22 mouse cellular contexts compared by ENCODE assay signal in the genomic region with DNA sequence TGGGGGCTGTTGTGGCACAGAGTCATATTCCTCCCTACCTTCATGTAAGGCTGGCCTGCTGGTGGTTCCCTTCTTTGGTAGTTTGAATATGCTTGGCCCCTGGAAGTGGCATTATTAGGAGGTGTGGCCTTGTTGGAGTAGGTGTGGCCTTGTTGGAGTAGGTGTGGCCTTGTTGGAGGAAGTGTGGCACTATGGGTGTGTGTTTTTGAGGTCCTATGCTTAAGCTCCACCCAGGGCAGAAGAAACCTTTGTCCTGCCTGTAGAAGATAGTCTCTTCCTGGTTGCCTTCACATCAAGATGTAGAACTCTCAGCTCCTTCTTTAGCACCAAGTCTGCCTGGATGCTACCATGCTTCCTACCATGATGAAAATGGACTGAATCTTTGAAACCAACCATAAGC. TPM values are rescaled to one million over a fixed set of nuclear protein-coding genes. Genes with fewer than 3 reads are reported as not detected.
DNase-seq lines count a peak whose midpoint lies in the region; ATAC-seq lines count a peak whose summit lies in the region.
"Had no signal": no experiment of that assay in that cellular context is flagged by ENCODE, and none has a peak within 500 bp of the region (broad histone marks: within the 10 kb centered on the region; RNA-seq: fewer than 3 reads in every experiment).

No protein-coding gene starts in this region.

- no peak overlapping the region for H3K4me2 ChIP-seq in midbrain, embryonic 15.5 days
- H3K4me2 ChIP-seq in liver, embryonic 11.5 days = peak overlapping the region; percentile 4
- H3K4me2 ChIP-seq: embryonic facial prominence, embryonic 13.5 days; heart, embryonic 15.5 days; limb, embryonic 13.5 days; lung, embryonic 15.5 days; midbrain, embryonic 12.5 days; neural tube, embryonic 13.5 days had no signal

- no peak overlapping the region for H3K9ac ChIP-seq in midbrain, embryonic 15.5 days
- no peak overlapping the region for H3K9ac ChIP-seq in liver, embryonic 11.5 days (ENCODE audit: low read depth, low read length)
- H3K9ac ChIP-seq: embryonic facial prominence, embryonic 13.5 days; heart, embryonic 15.5 days; limb, embryonic 13.5 days; lung, embryonic 15.5 days; midbrain, embryonic 12.5 days; neural tube, embryonic 13.5 days had no signal

- no peak for ATAC-seq in midbrain, embryonic 15.5 days (replicated peaks)
- 0 out of 2 replicates have a peak, but pooled peaks have one; percentile 47 for ATAC-seq in erythroid progenitor cell, adult 5-6 weeks (replicated peaks; ENCODE audit: low FRiP score, poor library complexity, severe bottlenecking)
- peak; percentile 63 for ATAC-seq in liver, embryonic 11.5 days (replicated peaks; ENCODE audit: low FRiP score)
- ATAC-seq in monocyte, adult 5-6 weeks (replicated peaks; ENCODE audit: insufficient number of reproducible peaks, low FRiP score, low TSS enrichment, poor library complexity, severe bottlenecking) = peak; percentile 46
- ATAC-seq: activated CD4-positive, CD25-positive, alpha-beta regulatory T cell, adult 4 months had no signal

- no peaks in the 10 kb centered on the region for H3K27me3 ChIP-seq in midbrain, embryonic 10.5 days (ENCODE audit: low read depth, poor library complexity, severe bottlenecking)
- H3K27me3 ChIP-seq in midbrain, embryonic 15.5 days (replicated peaks) = no peaks in the 10 kb centered on the region
- no peaks in the 10 kb centered on the region for H3K27me3 ChIP-seq in liver, embryonic 11.5 days (replicated peaks; ENCODE audit: control insufficient read depth, insufficient read depth, low read length)
- H3K27me3 ChIP-seq: embryonic facial prominence, embryonic 13.5 days; heart, embryonic 15.5 days; limb, embryonic 13.5 days; lung, embryonic 15.5 days; neural tube, embryonic 13.5 days had no signal

- peaks cover 4% of the 10 kb centered on the region; the same call in 1 of the 2 replicates for H3K9me3 ChIP-seq in midbrain, embryonic 10.5 days (replicated peaks)
- H3K9me3 ChIP-seq in midbrain, embryonic 15.5 days = no peaks in the 10 kb centered on the region
- no peaks in the 10 kb centered on the region for H3K9me3 ChIP-seq in liver, embryonic 11.5 days (ENCODE audit: control insufficient read depth, low read length)
- H3K9me3 ChIP-seq: embryonic facial prominence, embryonic 13.5 days; heart, embryonic 15.5 days; limb, embryonic 13.5 days; lung, embryonic 15.5 days; midbrain, embryonic 12.5 days had no signal

- peak overlapping the region; percentile 55; the same call in 1 of the 2 replicates for H3K27ac ChIP-seq in midbrain, embryonic 10.5 days (replicated peaks)
- no peak overlapping the region for H3K27ac ChIP-seq in midbrain, embryonic 15.5 days
- H3K27ac ChIP-seq in liver, embryonic 11.5 days (ENCODE audit: low read depth, low read length) = no peak overlapping the region; the same call in 1 of the 2 replicates
- H3K27ac ChIP-seq: embryonic facial prominence, embryonic 13.5 days; forebrain, embryonic 10.5 days; gastrocnemius, adult 2 months; heart, embryonic 15.5 days; limb, embryonic 13.5 days; lung, embryonic 15.5 days; midbrain, embryonic 12.5 days; neural tube, embryonic 13.5 days had no signal

- peaks cover 51% of the 10 kb centered on the region for H3K4me1 ChIP-seq in midbrain, embryonic 10.5 days
- peaks cover 38% of the 10 kb centered on the region for H3K4me1 ChIP-seq in midbrain, embryonic 15.5 days
- H3K4me1 ChIP-seq in liver, embryonic 11.5 days (replicated peaks; ENCODE audit: control insufficient read depth, insufficient read depth, low read length) = peaks cover 37% of the 10 kb centered on the region

- H3K36me3 ChIP-seq in midbrain, embryonic 10.5 days = peaks cover 5% of the 10 kb centered on the region; the same call in 1 of the 2 replicates
- no peaks in the 10 kb centered on the region for H3K36me3 ChIP-seq in midbrain, embryonic 15.5 days (replicated peaks)
- no peaks in the 10 kb centered on the region; the same call in 1 of the 2 replicates for H3K36me3 ChIP-seq in liver, embryonic 11.5 days (ENCODE audit: control insufficient read depth, insufficient read depth, low read length)
- H3K36me3 ChIP-seq: embryonic facial prominence, embryonic 13.5 days; heart, embryonic 15.5 days; limb, embryonic 13.5 days; lung, embryonic 15.5 days; midbrain, embryonic 12.5 days; neural tube, embryonic 13.5 days had no signal

- no peak overlapping the region for H3K4me3 ChIP-seq in midbrain, embryonic 10.5 days
- H3K4me3 ChIP-seq in midbrain, embryonic 15.5 days = no peak overlapping the region
- no peak overlapping the region for H3K4me3 ChIP-seq in liver, embryonic 11.5 days (ENCODE audit: low read depth, low read length)
- H3K4me3 ChIP-seq: embryonic facial prominence, embryonic 13.5 days; forebrain, embryonic 10.5 days; gastrocnemius, adult 2 months; heart, embryonic 15.5 days; limb, embryonic 13.5 days; lung, embryonic 15.5 days; midbrain, embryonic 12.5 days; neural tube, embryonic 13.5 days had no signal

- DNase-seq in midbrain, embryonic 10.5 days (ENCODE audit: low spot score) = no peak
- no peak for DNase-seq in liver, embryonic 11.5 days (ENCODE audit: low spot score)
- no peak for DNase-seq in urinary bladder, postnatal 4 days (ENCODE audit: low spot score in 2 of 2)
- no peak for DNase-seq in ovary, adult 18-20 months (ENCODE audit: low spot score)
- DNase-seq: adrenal gland, postnatal 10 days; cerebellum, adult 11 months; cerebellum, postnatal 10 days; gastrocnemius, adult 2 months; kidney, adult 8-10 months; kidney, postnatal 36 days; lung, postnatal 4 days had no signal

RNA-seq across cellular contexts. Expression of gene Eipr1, which starts 51.4 kb away (rescaled TPM):
- 45.5 and 48.0 TPM in 2 replicates for polyA plus RNA-seq in midbrain, embryonic 10.5 days (2016; fragmentation: Nextera tagmentation; extraction: Ambion mirVana)
- polyA plus RNA-seq in midbrain, embryonic 15.5 days (2015; fragmentation: Nextera tagmentation; extraction: Ambion mirVana) = 79.2 and 85.6 TPM in 2 replicates
- 14.1 and 19.7 TPM in 2 replicates for total RNA-seq in erythroid progenitor cell, adult 5-6 weeks (2015; ENCODE audit: low replicate concordance)
- total RNA-seq in erythroid progenitor cell, adult 5-6 weeks (2017; ENCODE audit: low replicate concordance) = 13.5 and 20.5 TPM in 2 replicates
- 39.8 and 40.0 TPM in 2 replicates for polyA plus RNA-seq in liver, embryonic 11.5 days (2014; fragmentation: Nextera tagmentation; extraction: Ambion mirVana)
- 16.4 to 40.7 TPM (median 25.3 TPM) in 3 replicates for total RNA-seq in monocyte, adult 5-6 weeks (2017)

RNA-seq across cellular contexts. Expression of gene Trappc12, which starts 52.8 kb away (rescaled TPM):
- polyA plus RNA-seq in midbrain, embryonic 10.5 days (2016; fragmentation: Nextera tagmentation; extraction: Ambion mirVana) = 36.3 and 40.1 TPM in 2 replicates
- polyA plus RNA-seq in midbrain, embryonic 15.5 days (2015; fragmentation: Nextera tagmentation; extraction: Ambion mirVana) = 46.4 and 46.7 TPM in 2 replicates
- 22.3 and 29.8 TPM in 2 replicates for total RNA-seq in erythroid progenitor cell, adult 5-6 weeks (2015; ENCODE audit: low replicate concordance)
- total RNA-seq in erythroid progenitor cell, adult 5-6 weeks (2017; ENCODE audit: low replicate concordance) = 17.1 and 25.2 TPM in 2 replicates
- 43.2 and 44.2 TPM in 2 replicates for polyA plus RNA-seq in liver, embryonic 11.5 days (2014; fragmentation: Nextera tagmentation; extraction: Ambion mirVana)
- 31.9 to 49.2 TPM (median 37.4 TPM) in 3 replicates for total RNA-seq in monocyte, adult 5-6 weeks (2017)
